Mouse (Mus musculus) midbrain, embryonic 12.5 days (tissue): ENCODE measurements at regions not wholly inside any gene's neighbourhood (a gene's known extent, or its start where the extent isn't known, plus 50 kb on each side); places are given as distances from the start of the nearest gene placed in this dataset. TPM values are rescaled to one million over a fixed set of nuclear protein-coding genes. Genes with fewer than 3 reads are reported as not detected.

Source experiments
- microRNA-seq: library from miRNA; unstranded; fragments of <30 nt; microRNA quantifications from one replicate; pipeline ENCODE4, GENCODE M21; 2017

Small RNA genes in the stretch of these regions (microRNA-seq; reads per million reads assigned to microRNA genes)
- gene Gm23189: not detected
